Mouse (Mus musculus): ENCODE measurements around the gene Ldb1.
"Not testable (repeated sequence)": the region's sequence is repeated elsewhere in the genome, so short reads cannot be mapped to it uniquely, and the experiment has no call there.

Ldb1 gene

DNA sequence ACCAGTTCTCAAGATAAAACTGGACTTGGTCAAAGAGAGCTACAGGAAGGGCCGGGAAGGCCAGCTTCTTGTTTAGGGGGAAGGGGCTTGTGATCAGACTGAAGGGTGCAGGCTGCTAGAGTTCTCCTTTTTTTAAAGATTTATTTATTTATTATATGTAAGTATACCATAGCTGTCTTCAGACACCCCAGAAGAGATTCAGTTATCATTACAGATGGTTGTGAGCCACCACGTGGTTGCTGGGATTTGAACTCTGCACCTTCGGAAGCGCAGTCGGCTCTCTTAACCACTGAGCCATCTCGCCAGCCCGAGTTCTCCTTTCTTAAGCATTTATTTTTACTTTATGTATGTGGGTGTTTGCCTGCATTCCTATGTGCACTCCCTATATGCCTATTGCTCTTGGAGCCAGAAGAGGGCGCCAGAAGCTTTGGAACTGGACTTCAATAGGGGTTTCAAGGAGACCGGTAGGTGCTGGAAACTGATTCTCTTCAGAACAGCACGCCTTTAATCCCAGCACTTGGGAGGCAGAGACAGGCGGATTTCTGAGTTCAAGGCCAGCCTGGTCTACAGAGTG is 16.2 kb downstream of the Ldb1 start:
- DNase-seq (ENCODE audit: low spot score in 2 of 2) = no peak

DNA sequence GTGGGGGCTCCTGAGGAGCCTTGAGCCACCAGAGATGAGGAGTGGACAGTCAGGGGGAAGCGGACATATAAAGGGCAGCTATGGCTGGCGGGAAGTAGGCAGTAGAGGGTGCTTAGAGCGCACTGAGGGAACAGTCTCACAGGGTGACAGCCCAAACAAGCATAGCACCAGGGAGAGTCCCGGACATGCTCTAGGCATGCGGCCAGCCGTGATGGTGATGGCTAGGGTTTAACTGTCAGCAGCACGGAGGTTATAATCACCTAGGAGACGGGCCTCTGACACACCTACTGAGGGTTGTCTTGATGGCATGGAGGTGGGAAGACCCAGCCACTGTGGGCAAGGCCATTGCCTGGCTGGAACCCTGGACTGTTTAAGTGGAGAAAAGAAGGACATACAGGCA is 18.4 kb downstream of the Ldb1 start:
- DNase-seq (ENCODE audit: low spot score in 2 of 2) = no peak

DNA sequence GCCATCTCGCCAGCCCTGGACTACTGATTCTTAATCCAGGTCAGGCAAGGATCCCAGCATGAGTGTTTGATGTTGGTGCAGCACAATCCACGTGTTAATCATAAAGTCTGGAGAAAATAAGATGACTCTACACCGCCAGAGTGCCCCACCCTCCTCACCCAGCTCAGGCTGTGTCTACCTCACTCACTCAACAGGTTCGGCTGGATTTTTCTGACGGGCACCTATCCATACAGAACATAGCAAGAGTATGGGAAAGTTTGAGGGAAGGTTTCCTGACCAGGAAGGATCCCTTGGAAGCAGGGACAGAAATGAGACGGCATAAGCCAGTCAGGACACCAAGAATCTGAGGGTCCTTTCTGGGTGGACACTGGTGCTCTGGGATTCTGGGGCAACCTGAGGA is 20.1 kb downstream of the Ldb1 start:
- DNase-seq (ENCODE audit: low spot score in 2 of 2) = no peak

DNA sequence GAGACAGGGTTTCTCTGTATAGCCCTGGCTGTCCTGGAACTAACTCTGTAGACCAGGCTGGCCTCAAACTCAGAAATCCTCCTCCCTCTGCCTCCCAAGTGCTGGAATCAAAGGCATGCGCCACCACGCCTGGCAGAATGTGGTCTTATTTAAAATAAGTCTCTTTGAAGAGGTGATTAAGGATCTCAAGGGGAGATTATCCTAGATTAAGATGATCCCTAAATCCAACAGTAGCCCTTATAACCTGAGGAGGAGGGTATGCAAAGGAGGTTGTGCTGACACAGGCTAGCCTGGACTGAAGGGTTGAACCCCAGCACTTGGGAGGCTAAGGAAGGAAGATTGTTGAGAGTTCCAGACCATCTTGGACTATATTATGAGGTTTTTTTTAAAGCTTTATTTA is 29.0 kb downstream of the Ldb1 start:
- no peak for DNase-seq (ENCODE audit: low spot score in 2 of 2)

DNA sequence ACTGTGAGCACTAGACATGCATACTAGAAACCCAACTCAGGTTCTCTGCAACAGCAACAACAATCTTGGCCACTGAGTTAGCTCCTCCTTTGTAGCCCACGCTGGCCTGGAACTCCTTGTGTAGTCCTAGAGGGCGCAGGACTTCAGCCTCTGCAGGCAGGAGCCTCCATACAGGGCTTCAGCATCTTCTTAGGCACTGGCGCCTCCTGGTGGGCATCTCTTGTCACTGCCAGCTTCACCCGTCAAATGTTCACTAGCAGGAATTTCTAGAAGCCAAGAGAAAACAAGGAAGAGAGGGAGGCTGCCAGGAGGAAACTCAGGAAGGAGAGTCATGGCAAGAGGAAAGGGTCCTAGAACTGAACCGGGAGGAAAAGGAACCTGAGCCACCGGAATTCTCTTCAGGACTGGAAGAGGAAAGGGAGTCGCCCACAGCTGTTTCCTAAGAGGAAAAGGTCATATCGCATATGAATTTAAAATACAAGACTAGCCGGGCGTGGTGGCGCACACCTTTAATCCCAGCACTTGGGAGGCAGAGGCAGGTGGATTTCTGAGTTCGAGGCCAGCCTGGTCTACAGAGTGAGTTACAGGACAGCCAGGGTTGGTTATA is 30.3 kb downstream of the Ldb1 start:
- DNase-seq (ENCODE audit: low spot score in 2 of 2) = peak; percentile 89 to 92

DNA sequence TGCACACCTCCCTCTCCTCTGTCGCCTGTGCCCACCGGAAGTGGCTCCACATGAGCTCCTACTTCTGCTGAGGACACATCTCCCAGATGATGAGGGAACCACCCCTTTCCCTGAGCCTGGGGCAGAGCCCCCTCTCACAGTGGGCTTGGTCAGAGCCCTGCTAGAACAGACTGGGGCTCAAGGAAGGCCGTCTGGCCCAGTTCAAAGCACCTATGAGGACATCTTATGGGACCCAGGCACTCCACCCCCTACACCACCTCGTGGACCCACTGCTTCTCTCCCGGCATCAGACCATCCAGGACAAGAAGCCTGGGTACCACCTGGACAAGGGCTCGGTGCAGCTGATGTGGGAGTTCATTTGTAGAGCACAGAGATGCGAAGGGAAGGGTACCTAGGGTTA is 39.3 kb downstream of the Ldb1 start:
- no peak for DNase-seq (ENCODE audit: low spot score in 2 of 2)

DNA sequence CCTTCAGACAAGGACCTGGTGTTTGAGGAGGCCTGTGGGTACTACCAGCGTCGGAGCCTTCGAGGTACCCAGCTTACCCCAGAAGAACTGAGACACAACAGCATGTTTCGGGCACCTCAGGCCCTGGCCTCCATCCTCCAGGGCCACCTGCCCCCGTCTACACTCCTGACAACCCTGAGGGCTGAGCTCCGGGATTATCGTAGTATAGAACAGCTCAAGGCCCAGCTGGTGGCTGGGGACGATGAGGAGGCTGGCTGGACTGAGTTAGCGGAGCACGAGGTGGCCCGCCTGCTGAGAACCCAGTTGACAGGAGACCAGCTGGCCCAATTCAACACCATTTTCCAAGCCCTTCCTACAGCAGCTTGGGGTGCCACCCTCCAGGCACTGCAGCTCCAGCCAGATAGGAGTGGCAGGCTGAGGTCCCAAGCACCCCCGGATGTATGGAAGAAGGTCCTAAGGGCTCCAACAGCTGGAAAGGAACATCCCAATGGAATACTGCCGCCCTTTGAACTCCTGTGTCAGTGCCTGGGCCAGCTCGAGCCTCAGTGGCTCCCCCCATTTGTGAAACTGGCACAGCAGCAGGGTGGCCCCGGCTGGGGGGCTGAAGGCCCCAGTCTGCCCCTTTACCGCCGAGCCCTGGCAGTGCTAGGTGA is 40.1 kb downstream of the Ldb1 start:
- DNase-seq (ENCODE audit: low spot score in 2 of 2) = no peak

DNA sequence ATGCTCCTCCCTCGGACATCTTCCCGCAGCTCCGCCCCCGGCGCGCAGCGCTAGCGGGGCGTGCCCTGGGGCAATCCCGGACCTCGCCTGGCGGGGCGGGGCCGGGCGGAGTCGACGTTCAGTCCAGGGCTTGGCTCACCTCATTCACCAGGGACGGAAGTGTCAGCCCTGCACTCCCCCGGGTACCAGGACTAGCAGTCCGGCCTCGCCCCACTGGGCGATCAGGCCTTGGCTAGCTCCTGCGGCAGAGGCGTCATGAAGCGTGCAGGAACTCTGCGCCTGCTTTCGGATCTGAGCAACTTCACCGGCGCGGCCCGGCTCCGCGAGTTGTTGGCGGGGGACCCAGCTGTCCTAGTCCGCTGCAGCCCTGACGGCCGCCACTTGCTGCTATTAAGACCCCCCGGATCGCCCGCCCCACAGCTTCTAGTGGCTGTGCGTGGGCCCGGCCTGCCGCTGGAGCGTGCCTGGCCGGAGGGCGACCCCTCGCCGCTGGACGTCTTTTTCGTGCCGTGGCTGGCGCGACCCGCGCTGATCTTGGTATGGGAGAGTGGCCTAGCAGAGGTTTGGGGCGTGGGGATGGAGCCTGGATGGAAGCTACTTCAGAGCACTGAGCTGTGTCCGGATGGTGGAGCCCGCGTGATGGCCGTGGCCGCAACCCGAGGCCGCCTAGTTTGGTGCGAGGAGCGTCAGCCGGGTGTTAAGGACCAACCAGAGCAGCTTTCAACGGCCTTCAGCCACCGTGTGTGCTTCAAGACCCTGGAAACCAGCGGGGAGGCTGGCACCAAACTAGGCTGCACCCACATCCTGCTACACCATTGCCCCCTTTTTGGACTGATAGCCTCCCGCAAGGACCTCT is 41.4 kb downstream of the Ldb1 start, which contains the start of gene Hps6:
Gene Hps6 (plus strand): TSS at position 138 of the 856 bp plus-strand sequence.
- DNase-seq (ENCODE audit: low spot score in 2 of 2) = peak; percentile 60 to 64

DNA sequence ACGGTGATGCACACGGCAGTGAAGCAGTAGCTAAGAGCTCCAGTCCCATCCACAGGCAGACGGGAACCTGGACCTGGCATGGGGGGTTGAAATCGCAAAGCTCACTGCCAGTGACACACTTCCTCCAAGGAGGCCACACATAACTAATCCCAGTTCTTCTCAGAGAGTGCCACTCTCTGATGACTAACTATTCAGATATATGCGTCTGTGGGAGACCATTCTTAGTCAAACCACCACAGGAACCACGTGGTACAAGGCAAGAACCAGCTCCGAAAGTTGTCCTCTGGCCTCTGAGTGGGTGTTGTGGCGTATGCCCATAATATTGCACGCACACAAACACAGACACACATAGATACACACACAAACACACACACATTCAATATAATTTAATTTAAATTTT is 42.7 kb downstream of the Ldb1 start:
- DNase-seq (ENCODE audit: low spot score in 2 of 2) = no peak

DNA sequence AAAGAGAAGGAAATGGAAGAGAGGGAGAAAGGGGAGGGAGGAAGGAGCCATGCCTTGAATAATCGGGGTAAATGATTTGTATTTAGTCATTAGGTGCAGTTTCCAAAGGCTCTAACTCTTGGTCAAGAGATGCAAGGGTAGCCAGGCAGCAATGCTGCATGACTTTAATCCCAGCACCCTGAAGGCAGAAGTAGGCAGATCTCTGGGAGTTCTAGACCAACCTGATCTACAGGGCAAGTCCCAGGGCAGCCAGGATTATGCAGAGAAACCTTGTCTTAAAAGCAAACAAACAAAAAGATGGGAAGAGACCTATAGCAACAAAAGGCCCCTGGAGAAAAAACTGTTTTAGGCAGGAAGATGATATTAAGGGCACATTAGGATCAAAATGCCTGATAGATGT is 45.6 kb downstream of the Ldb1 start:
- no peak for DNase-seq (ENCODE audit: low spot score in 2 of 2)

DNA sequence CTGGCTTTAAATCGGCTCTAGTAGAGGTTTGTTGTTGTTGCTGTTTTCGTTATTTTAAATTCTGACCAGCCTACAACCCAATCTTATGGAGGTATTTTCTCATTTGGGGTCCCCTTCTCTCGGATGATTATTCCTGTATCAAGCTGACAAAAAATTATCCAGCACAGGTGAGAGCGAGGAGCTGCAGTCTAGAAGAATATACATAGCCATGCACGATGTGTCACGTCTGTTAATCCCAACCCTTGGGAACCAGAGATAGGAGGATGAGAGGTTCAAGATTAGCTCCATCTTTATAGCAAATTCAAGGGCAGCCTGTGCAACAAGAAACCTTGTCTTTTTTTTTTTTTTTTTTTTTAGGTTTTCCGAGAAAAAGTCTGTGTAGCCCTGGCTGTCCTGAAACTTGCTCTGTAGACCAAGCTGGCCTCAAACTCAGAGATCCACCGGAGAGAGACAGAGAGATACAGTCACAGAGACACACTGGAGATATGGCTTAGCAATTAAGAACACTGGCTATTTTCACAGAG is 46.3 kb downstream of the Ldb1 start:
- no peak for DNase-seq (ENCODE audit: low spot score in 2 of 2)

DNA sequence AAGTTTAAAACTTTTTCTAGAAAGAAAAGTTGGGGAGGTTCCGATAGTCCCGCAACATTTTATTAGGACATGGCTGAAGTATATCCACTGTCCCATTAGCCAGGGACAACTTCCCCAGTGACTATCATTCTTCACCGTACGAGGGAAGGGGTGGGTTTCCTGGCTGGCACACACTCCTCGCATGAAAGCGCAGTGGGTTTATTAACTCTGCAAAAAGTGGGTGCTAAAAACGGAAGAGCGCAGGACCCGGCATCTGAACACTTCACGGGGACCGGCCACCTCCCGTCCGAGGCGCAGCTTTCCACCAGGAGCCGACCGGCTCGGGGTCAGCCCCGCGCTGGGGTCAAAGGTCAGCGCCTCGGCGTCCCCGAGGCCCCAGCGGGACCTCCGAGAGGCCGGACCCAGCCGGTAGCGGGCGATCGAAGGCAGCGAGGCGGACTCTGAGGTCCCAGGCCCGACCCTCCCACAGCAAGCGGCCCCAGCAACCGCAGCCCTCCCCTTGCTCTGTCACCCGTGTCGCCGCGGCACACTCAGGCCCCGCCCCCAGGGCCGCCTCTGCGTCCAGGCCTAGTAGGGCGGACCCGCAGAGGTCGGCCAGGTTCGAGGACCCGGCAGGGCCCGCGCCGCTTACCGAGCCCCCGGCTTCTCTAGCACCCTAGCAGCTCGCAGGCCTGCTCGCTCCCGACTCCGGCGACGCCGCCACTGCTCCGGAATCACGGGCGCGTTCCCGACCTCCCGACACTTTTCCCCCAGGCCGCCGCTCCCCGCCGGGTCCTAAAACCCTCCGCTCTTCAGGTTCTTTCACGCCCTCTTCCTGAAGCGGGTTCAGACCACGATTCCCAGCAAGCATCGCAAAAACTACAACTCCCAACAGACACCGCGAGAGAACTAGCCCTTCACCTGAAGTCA is 47.0 kb downstream of the Ldb1 start, which contains the start of gene Armh3:
Gene Armh3 (minus strand): TSS at position 704 of the 909 bp plus-strand sequence.
- peak; percentile 93 to 97 for DNase-seq (ENCODE audit: low spot score in 2 of 2)

DNA sequence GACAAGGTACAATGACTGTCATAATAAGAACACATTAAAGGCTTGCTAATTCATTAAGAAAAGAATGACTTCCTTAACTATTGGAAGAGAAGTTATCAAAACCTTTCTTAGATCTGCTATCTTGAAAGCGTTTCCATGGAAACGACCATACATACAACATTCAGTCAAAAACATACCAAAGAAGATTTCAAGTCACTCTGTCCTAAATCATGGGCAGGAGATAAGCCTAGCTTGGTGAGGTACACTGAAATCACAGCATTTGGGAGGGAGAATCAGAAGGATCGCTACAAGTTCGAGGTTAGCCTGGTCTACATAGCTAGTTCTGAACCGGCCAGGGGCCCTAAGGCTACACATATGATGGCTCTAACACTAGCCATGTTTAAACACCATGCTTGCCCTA is 47.6 kb downstream of the Ldb1 start:
- no peak for DNase-seq (ENCODE audit: low spot score in 2 of 2)

DNA sequence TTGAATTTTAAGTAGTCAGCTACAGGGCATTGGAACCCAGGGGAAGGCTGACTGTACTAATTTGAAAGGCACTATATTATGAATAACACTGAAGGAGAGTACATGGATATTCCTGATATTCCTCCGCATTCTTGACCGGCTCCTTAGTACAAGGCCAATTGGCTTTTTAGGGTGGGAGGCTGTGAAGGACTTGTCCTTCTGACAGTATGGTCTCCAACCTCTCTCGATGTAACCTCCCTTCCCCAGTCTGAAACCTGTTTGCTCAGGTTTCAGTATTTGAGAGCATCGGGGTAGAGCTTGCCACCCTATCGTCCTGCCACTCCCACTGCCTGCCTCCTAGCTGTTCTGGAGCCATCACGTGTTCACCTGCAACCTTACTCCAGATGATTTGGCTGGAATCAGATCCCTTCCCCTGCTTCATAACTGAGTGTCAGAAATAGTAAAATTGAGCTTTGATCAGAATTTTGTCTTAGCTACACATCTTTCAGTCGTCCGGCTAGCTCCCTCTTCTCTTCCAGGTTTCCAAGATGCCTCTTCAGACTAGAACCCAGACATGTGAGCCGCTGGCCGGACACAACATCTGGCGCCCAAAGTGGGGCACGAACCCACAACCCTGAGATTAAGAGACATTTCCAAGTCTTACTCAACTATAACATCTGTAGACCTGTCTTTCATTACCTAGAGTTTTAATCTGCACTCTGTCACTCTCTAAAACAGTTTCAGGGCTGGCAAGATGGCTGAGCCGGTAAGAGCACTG is 50.9 kb downstream of the Ldb1 start:
- DNase-seq (ENCODE audit: low spot score in 2 of 2) = no peak

DNA sequence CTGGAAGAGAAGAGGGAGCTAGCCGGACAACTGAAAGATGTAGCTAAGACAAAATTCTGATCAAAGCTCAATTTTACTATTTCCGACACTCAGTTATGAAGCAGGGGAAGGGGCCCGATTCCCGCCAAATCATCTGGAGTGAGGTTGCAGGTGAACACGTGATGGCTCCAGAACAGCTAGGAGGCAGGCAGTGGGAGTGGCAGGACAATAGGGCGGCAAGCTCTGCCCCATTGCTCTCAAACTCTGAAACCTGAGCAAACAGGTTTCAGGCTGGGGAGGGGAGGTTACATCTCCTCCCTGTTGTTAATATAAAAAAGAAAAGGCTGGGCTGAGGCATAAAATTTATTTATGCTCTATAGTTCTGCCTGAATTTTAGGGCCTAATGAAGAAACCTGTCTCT is 51.6 kb downstream of the Ldb1 start:
- not testable (repeated sequence) for DNase-seq (ENCODE audit: low spot score in 2 of 2)

DNA sequence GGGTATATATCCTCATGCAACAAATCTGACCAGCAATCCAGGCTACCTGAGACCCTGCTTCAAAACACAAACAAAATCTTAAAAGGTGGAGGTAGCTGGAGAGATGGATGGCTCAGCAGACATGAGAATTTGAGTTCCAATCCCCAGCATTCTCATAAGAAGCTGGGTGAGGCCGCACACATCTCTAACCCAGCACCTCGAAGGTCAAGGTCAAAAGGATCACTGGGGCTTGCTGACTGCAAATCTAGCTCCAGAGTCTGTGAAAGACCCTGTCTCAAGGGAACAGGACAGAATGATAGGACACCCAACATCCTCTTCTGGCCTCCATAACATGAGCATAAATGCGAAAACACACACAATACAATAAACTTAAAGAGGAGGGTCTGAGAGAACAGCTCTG is 53.8 kb downstream of the Ldb1 start:
- DNase-seq (ENCODE audit: low spot score in 2 of 2) = no peak

DNA sequence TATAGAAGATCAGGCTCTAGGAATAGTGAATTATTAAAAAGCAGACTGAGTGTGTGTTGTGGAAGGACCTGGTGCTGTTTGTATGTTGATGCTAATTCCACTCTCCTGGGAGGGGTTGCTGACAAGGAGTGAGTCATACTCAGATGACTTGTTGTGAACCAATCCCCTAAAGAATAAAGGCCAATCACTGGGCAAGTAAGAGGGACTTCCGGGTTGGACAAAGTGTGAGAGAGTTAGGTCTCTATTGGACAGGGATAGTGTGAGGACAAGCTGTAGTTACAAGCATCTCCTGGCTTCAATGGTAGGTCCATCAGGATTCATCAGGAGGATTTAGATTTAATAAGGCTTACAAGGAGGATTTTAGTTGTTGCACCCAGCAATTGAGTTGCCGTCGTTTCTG is 56.8 kb downstream of the Ldb1 start:
- DNase-seq (ENCODE audit: low spot score in 2 of 2) = no peak

DNA sequence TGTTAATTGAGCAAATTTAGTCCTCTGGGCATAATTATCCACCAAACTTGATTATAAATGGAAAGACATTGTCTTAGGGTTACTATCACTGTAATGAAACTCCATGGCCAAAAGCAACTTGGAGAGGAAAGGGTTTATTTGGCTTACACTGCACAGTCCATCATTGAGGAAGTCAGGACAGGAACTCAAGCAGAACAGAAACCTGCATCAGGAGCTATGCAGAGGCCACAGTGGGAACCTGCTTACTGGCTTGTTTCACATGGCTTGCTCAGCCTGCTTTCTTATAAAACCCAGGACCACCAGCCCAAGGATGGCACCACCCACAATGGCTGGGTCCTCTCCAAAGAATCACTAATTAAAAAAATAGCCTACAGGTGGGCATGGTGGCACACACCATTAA is 60.6 kb downstream of the Ldb1 start:
- no peak for DNase-seq (ENCODE audit: low spot score in 2 of 2)
